Mouse (Mus musculus): ENCODE data around the gene Gm4779. TPM values are rescaled to one million over a fixed set of nuclear protein-coding genes. Genes with fewer than 3 reads are reported as not detected.

Gene Gm4779
- polyA plus RNA-seq, 1 experiment from 2014 or later, result 0.56 TPM

DNA sequence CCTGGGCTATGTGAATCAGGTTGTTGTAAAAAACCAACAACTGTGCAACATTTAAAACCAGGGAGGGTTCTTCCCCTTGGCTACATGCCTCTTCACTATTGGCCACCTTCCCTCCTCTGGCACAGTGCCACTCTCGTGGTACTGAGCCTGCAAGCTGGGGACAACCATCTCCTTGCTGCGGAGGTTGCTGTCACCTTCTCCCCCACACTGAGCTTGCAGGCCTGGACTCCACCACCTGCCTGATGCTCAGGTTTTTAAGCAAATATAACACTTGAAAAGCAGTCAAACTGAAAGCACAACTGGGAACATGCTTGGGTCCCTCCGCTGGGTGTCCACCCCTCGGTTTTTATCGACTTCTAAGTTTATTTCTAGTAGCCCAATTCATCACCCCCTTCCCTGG, 39.7 kb downstream of the Gm4779 start:
- H3K9me3 ChIP-seq (replicated peaks), result no peaks in the 10 kb centered on the region
- WGBS, result 68% methylated on average over 5 of the region's 5 CpGs
- no peaks in the 10 kb centered on the region for H3K36me3 ChIP-seq
- H3K27me3 ChIP-seq (replicated peaks), result peaks cover 11% of the 10 kb centered on the region; the same call in 1 of the 2 replicates
- no peak for ATAC-seq (ENCODE audit: insufficient number of reproducible peaks, low FRiP score)
- no peak overlapping the region for H3K4me3 ChIP-seq
- H3K9ac ChIP-seq, result no peak overlapping the region
- H3K4me2 ChIP-seq, result no peak overlapping the region
- H3K4me1 ChIP-seq (replicated peaks), result no peaks in the 10 kb centered on the region
- H3K27ac ChIP-seq (ENCODE audit: poor library complexity, severe bottlenecking), result no peak overlapping the region

DNA sequence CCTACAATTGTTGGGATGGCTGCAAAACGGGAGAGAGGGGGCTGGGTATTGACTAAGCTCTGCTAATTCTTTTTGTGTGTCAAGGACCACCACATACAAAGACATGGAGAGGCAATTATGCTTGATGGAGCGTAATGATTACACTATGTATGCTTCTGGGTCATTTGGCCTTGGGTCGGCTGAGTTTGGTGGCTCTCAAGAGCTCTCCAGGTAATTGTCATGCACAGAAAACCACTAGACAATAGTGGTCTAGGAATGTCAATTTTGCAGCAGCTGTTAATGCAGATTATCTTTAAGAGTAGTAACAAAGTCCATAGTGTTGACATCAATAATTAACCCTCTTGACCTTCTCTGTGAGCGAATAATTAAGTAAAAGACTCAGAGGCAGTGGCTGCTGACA, 44.1 kb downstream of the Gm4779 start:
- H3K9me3 ChIP-seq (replicated peaks), result no peaks in the 10 kb centered on the region
- ATAC-seq (ENCODE audit: insufficient number of reproducible peaks, low FRiP score), result no peak
- no peak overlapping the region for H3K4me3 ChIP-seq
- H3K36me3 ChIP-seq, result no peaks in the 10 kb centered on the region
- no peak overlapping the region for H3K27ac ChIP-seq (ENCODE audit: poor library complexity, severe bottlenecking)
- no peaks in the 10 kb centered on the region for H3K4me1 ChIP-seq (replicated peaks)
- H3K9ac ChIP-seq, result no peak overlapping the region
- peaks cover 7% of the 10 kb centered on the region; the same call in 1 of the 2 replicates for H3K27me3 ChIP-seq (replicated peaks)
- WGBS, result 64% methylated on average over 4 of the region's 4 CpGs
- no peak overlapping the region for H3K4me2 ChIP-seq

DNA sequence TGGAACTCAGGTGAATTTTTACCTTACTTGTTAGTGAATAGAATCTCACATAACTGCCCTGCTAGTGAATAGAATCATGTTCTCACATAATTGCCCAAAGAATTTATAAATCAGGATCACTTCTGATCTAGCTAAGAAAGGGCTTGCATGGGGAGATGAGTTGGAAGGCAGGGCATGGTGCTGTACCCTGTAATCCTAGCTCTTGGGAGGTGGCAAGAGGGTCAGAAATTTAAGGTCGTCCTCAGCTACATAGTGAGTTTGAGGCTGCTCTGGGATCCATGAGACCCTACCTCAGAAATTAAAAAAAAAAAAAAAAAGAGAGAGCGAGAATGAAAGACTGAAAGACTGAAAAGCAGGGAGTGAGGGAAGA, 53.2 kb downstream of the Gm4779 start:
- no peak for ATAC-seq (ENCODE audit: insufficient number of reproducible peaks, low FRiP score)
- H3K4me1 ChIP-seq (replicated peaks), result no peaks in the 10 kb centered on the region
- no peak overlapping the region for H3K9ac ChIP-seq
- no peak overlapping the region for H3K4me3 ChIP-seq
- no peak overlapping the region for H3K4me2 ChIP-seq
- H3K27ac ChIP-seq (ENCODE audit: poor library complexity, severe bottlenecking), result no peak overlapping the region
- H3K9me3 ChIP-seq (replicated peaks), result no peaks in the 10 kb centered on the region
- H3K27me3 ChIP-seq (replicated peaks), result peaks cover 21% of the 10 kb centered on the region
- WGBS, result 74% methylated on average over 2 of the region's 2 CpGs
- H3K36me3 ChIP-seq, result no peaks in the 10 kb centered on the region

DNA sequence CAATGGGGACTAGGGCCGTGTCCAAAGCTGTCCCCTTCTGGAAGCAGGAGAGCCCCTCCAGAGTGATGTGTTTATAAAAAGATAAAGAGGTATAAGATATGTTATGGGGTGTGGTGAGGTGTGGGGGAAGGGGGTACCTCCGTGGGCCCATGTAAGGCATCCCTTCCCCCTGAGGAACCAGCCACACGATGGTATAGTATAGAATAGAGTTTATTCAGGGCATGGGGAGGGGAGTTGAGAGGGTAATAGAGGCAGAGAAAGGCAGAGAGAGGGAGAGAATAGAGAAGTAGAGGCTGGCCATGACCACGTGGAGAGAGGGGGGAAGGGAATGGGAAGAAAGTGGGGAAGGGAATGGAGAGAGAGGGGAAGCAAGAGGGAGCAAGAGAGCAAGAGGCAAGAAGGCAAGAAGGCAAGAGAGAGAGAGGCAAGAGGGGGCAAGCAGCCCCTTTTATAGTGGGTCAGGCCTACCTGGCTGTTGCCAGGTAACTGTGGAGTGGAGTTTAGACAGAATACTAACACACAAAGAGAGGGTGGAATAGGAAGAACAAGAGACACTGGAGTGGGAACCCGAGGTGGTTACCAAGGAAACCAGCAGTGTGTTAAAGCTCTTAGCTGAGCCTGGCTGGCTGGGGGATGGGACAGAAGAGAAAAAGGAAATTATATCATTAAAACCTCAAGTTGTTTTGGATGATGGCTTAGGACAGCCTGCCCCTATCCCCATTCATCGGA, 53.7 kb downstream of the Gm4779 start:
- 47% methylated on average over 6 of the region's 6 CpGs for WGBS
- no peak for ATAC-seq (ENCODE audit: insufficient number of reproducible peaks, low FRiP score)

More for the DNA sequence above, 53.7 kb downstream of the Gm4779 start:
- no peak overlapping the region for H3K9ac ChIP-seq
- no peaks in the 10 kb centered on the region for H3K36me3 ChIP-seq
- H3K4me3 ChIP-seq, result no peak overlapping the region
- H3K27ac ChIP-seq (ENCODE audit: poor library complexity, severe bottlenecking), result no peak overlapping the region
- peaks cover 24% of the 10 kb centered on the region for H3K27me3 ChIP-seq (replicated peaks)
- H3K9me3 ChIP-seq (replicated peaks), result no peaks in the 10 kb centered on the region
- H3K4me2 ChIP-seq, result no peak overlapping the region
- H3K4me1 ChIP-seq (replicated peaks), result no peaks in the 10 kb centered on the region

Other genes starting within 250 kb of the Gm4779 start
- gene Ogt, start 154.4 kb downstream of the Gm4779 start, polyA plus RNA-seq (2016; fragmentation: Nextera tagmentation; extraction: Ambion mirVana), result 119 and 127 TPM in 2 replicates
- 0.09 TPM in 1 of 2 replicates, not detected in the other for gene Cxcr3, start 60.2 kb downstream of the Gm4779 start, polyA plus RNA-seq (2016; fragmentation: Nextera tagmentation; extraction: Ambion mirVana)
- 0.10 and 0.20 TPM in 2 replicates for gene 8030474K03Rik, start 233 bp upstream of the Gm4779 start, polyA plus RNA-seq (2016; fragmentation: Nextera tagmentation; extraction: Ambion mirVana)
- gene Nhsl2, start 55.0 kb upstream of the Gm4779 start, polyA plus RNA-seq (2016; fragmentation: Nextera tagmentation; extraction: Ambion mirVana), result 23.6 and 25.5 TPM in 2 replicates